Mouse (Mus musculus) adrenal gland, postnatal 36 days (tissue): ENCODE measurements around the gene Ubap1l. TPM values are rescaled to one million over a fixed set of nuclear protein-coding genes. Genes with fewer than 3 reads are reported as not detected.

Experiments used
- DNase-seq, 2 experiments: peaks; one replicate each; pipeline ENCODE4 v3.0.0; 2021; ENCODE audit warnings: mixed read lengths in 1 of 2
- total RNA-seq, 2 experiments: library from RNA; stranded (reverse); gene quantifications; 2 replicates each; pipeline ENCODE4 v1.2.3; 2021

Ubap1l gene
- total RNA-seq, 2 experiments from 2014 or later, result 0.60 to 1.0 TPM

GRCm38 (mm10) chr9:65410378-65410777 is 49.5 kb downstream of the Ubap1l start:
- no peak for DNase-seq

- no peak for DNase-seq
Observed at GRCm38 (mm10) chr9:65411326-65411725, 50.5 kb downstream of the Ubap1l start.

- DNase-seq, result no peak
Observed at GRCm38 (mm10) chr9:65417738-65418137, 56.9 kb downstream of the Ubap1l start.

GRCm38 (mm10) chr9:65419633-65420032 is 58.8 kb downstream of the Ubap1l start:
- DNase-seq, result no peak

- peak; percentile 59 to 65 for DNase-seq
Observed at GRCm38 (mm10) chr9:65422760-65423501, 62.1 kb downstream of the Ubap1l start, which contains the start of gene Slc51b. Slc51b (minus strand) TSS chr9:65422955.

- DNase-seq, result no peak
Observed at GRCm38 (mm10) chr9:65424393-65424792, 63.6 kb downstream of the Ubap1l start.

GRCm38 (mm10) chr9:65427511-65427910 is 66.7 kb downstream of the Ubap1l start:
- no peak for DNase-seq

- DNase-seq, result no peak
Observed at GRCm38 (mm10) chr9:65428003-65428402, 67.2 kb downstream of the Ubap1l start.

Other genes starting within 250 kb of the Ubap1l start
- gene Igdcc3, start 219.9 kb upstream of the Ubap1l start, total RNA-seq, result 1 to 10 TPM; 1.2 to 1.9 TPM
- gene Parp16, start 165.7 kb upstream of the Ubap1l start, total RNA-seq, result 10 to 100 TPM; 11.8 to 21.2 TPM
- 1 to 10 TPM; 4.7 to 6.2 TPM for gene Cilp, start 95.9 kb upstream of the Ubap1l start, total RNA-seq
- gene Clpx, start 66.8 kb upstream of the Ubap1l start, total RNA-seq, result 10 to 100 TPM; 65.6 to 75.8 TPM
- gene Pdcd7, start 14.9 kb upstream of the Ubap1l start, total RNA-seq, result 10 to 100 TPM; 17.8 to 18.6 TPM
- under 1 TPM; 0.10 to 0.26 TPM for gene Kbtbd13, start 30.6 kb downstream of the Ubap1l start, total RNA-seq
- gene Rasl12, start 37.5 kb downstream of the Ubap1l start, total RNA-seq, result 10 to 100 TPM; 11.9 to 12.7 TPM
- not detected for gene Slc51b, start 61.9 kb downstream of the Ubap1l start, total RNA-seq
- gene Mtfmt, start 74.7 kb downstream of the Ubap1l start, total RNA-seq, result 10 to 100 TPM; 13.4 to 14.2 TPM
- gene Spg21, start 99.9 kb downstream of the Ubap1l start, total RNA-seq, result 10 to 100 TPM; 61.9 to 70.4 TPM
- 1 to 10 TPM; 2.0 to 3.4 TPM for gene Ankdd1a, start 159.2 kb downstream of the Ubap1l start, total RNA-seq
- gene Plekho2, start 219.0 kb downstream of the Ubap1l start, total RNA-seq, result 10 to 100 TPM; 56.6 to 71.5 TPM
- gene Pif1, start 226.1 kb downstream of the Ubap1l start, total RNA-seq, result under 1 TPM; 0.46 to 0.92 TPM